Mouse (Mus musculus) heart, postnatal 4 days (tissue): ENCODE results near the gene Zfp764. TPM values are rescaled to one million over a fixed set of nuclear protein-coding genes. Genes with fewer than 3 reads are reported as not detected.
"Not testable (repeated sequence)": the region's sequence is repeated elsewhere in the genome, so short reads cannot be mapped to it uniquely, and the experiment has no call there.

ENCODE experiments used
- DNase-seq: peaks from one replicate; pipeline ENCODE4 v3.0.0; 2021
- total RNA-seq, 2 experiments: library from RNA; stranded (reverse); gene quantifications; 2 replicates each; pipeline ENCODE4 v1.2.3; 2021

Zfp764 gene
- 1 to 10 TPM; 4.9 to 5.0 TPM for total RNA-seq

DNA sequence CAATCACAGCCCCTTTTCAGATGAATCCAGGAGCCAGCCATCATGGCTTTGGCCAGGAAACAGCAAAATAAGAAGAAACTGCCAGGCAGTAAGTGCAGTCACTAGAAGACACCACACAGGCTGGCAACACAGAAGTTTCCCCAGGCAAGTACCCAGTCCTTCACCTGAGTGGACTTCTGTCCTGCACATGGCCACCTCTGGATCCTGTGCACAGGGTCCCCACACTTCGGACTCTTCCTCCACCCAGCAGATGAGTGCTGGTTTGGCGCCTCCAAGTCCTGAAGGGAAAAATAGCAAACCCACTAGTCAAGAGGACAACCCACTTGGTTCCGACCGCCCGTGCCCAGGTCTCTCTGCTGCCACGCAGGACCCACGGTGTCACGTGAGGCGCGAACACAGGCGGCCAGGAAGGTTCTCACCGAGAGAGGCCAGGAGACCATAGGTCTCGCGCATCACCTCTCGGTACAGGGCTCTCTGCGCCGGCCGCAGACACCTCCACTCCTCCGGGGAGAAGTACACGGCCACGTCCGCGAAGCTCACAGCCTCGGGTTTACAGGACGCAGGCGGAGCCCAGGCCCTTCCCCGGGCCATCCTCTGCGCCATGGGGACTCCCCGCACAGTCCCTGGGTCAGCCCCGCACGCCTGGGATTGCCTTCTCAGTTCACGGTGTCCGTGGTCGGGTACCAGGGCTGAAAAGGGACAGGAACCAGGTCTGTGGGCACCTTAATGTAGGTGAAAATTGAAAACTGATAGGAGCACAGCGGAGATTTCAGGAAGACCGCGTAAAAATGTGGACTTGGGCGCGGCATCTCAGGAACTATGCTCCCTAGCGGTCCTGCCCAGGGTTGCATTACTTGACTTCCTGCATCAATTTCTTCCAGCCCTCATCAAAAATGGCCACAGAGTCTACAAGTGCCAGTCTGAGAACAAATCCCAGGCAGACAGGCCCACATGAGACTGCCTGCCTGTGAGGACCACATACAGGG is at the start of gene Zfp764:
Gene Zfp764, minus strand, starts transcription at position 821 of the 986 bp plus-strand sequence.
- DNase-seq: peak; percentile 93

DNA sequence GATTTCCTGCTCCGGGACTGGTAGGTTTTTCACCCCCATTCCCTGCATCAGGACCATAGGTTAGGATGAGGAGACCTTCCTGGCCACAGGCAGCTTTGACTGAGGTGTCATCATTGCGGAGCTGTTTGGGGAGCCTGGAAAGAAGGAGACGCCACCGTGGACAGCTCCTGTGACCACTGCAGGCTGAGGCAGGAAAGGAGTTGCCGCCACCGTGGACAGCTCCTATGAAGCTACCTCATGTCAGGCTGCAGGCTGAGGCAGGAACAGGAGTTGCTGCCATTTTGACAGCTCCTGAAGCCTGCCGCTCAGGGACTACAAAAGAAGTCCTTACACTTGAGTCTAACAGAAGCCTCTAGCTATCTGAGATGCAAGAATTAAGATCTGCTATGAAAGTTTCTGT is 48.3 kb upstream of the Zfp764 start:
- no peak for DNase-seq

DNA sequence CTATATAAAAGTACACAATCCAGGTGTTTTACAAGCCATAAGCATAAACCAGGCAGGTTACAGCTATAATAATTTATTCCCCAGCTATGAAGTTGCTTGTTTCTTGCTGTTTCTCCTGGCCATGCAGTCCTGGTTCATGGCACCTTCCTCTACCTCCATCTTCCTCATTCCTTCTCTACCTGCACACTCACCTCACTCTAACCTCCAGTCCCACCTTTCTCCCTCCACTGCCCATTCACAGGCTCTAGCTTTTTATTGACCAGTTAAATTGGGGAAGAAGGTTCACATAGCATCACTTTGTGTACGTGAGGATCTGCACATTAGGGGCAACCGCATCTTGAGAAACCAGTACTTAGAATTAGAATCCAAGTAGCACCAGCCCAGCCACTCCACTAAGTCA is 46.4 kb upstream of the Zfp764 start:
- DNase-seq: no peak

GRCm38 (mm10) chr7:127449966-127450365 is 43.3 kb upstream of the Zfp764 start:
- DNase-seq: no peak

DNA sequence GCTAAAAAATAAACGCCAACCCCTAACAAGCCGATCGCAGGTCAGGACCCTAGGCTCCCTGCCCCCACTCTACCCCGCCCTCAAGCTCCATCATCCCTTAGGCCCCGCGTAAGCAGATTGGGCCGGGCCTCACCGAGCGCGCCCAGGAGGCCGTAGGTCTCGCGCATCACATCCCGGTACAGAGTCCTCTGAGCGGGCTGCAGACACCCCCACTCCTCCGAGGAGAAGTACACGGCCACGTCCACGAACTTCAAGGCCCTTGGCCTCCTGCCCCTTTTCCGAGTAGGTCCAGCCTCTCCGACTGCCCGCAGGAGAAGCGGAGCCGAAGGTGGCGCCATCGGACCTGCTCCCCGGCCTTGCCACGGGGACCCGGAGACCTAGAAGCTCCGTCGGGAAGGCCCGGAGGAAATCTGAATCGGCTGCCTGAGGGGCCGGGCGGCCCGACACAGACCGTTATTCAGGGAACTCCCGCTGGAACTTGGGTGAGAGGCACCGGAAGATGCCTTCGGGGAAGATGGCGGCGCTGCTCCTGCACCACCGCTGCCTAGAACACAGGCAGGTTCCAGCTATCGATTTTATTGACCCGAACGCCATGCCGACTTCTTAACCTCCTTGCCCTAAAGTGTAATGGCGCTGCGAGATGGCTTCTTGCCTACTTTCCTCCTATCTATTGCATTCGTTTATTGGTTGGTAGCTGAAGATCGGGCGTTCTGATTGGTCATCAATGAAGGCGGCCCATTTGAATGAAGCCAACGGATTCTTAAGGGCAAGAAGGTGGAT is 42.1 kb upstream of the Zfp764 start, which contains the start of gene Zfp689:
Gene Zfp689, minus strand, starts transcription at position 638 of the 780 bp plus-strand sequence.
- peak; percentile 94 for DNase-seq

DNA sequence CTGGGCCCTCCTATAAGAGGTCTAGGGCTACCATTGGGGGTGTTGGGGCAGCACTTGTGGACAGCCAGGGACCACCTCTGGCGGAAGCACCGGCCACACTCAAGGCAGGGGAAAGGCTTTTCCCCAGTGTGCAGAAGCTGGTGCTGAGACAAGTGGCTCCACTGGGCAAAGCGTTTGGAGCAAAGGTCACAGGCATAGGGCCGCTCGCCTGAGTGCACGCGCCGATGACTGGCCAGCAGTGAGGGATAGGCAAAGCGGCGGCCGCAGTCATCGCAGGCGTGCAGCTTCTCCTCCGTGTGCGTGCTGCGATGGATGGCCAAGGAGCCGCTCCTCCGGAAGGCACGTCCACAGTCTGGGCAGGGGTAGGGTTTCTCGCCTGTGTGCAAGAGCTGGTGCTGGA is 37.4 kb upstream of the Zfp764 start:
- no peak for DNase-seq

DNA sequence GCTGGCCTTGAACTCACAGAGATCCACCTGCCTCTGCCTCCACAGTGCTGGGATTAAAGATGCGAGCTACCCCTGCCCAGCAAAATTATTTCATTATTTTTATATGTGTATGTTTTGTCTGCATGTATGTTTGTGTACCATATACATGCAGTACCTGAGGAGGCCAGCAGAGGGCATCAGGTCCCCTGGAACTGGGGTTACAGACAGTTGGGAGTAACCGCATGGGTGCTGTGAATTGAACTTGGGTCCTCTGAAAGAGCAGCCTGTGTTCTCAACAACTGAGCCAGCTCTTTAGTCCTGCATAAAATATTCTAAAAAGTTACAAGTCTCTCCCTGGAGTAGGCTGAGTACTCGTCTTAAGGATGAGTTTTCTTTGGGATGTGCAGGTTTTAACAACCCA is 31.1 kb upstream of the Zfp764 start:
- peak; percentile 32 for DNase-seq

DNA sequence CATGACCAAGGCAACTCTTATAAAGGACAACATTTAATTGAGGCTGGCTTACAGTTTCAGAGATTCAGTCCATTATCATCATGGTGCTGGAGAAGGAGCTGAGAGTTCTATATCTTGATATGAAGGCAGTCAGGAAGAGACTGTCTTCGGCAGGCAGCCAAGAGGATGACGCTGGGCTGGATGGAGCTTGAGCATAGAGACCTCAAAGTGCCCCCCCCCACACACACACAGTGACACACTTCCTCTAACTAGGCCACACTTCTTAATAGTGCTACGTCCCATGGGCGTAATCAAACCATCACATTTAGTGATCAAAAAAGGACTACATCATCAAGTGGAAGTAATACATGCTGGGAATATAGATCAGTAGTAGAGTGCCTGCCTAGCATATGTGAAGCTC is 28.6 kb upstream of the Zfp764 start:
- DNase-seq: no peak

- DNase-seq: no peak
Observed at GRCm38 (mm10) chr7:127426354-127426753, 19.7 kb upstream of the Zfp764 start.

GRCm38 (mm10) chr7:127425911-127426310 is 19.3 kb upstream of the Zfp764 start:
- no peak for DNase-seq

- no peak for DNase-seq
Observed at GRCm38 (mm10) chr7:127425291-127425690, 18.7 kb upstream of the Zfp764 start.

DNA sequence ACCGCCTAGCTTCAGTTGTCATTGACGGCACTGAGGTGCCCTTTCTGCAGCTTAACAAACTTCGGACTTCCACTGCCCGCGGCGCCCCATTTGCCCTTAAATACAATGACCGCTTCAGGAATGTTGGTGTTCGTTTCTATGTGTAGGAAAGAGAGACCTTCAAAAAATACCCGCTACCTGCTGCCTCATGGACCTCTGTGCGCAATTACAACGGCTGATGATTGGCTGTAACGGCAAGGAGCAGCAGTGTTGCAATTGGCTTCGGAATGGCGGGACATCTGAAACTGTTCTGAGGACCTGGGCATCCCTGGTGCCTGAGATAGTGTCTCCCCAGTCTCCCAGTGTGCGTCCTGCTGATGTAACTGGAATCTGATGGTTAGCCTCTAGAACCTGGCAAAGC is 15.6 kb upstream of the Zfp764 start:
- peak; percentile 29 for DNase-seq

GRCm38 (mm10) chr7:127421388-127422191 is 15.0 kb upstream of the Zfp764 start, which contains the start of gene Zfp688:
TSS of gene Zfp688 (minus strand) at chr7:127422068.
- DNase-seq: peak; percentile 97

GRCm38 (mm10) chr7:127411418-127411817 is 4.8 kb upstream of the Zfp764 start:
- no peak for DNase-seq

DNA sequence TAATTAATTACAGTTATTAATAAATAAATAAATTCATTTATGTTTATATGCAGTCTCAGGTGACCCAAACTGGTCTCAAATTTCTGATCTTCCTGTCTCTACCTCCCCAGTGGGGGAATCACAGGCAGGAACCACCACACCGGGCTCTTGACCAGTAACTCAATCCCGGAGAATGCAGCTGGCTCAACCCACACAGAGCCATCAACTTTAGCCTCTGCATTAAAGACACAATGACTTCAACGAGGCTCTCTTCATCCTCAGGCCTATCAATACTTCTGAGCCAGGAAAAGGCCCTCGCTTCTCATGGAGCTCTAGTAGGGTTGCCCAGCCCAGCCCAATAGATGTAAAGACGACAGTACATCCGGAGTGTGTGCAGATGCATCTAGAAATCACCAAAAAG is 2.5 kb downstream of the Zfp764 start:
- DNase-seq: not testable (repeated sequence)

DNA sequence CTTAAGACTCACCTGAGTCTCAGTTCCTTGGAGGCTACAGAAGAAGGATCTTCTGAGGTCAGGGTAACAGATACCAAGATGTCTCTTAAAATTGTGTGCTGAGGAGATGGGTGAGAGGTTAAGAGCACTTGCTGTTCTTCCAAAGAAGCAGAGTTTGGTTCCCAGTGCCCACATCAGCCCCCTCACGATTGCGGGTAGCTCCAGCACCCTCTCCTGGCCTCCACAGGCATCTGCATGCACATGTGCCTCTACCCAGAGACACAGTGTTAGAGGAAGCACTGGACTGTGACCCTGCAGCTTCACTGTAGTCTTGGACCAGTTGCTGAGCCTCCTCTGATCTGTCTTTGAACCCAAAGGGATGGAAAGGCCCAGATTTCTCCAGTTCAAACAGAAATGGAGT is 3.6 kb downstream of the Zfp764 start:
- DNase-seq: no peak

DNA sequence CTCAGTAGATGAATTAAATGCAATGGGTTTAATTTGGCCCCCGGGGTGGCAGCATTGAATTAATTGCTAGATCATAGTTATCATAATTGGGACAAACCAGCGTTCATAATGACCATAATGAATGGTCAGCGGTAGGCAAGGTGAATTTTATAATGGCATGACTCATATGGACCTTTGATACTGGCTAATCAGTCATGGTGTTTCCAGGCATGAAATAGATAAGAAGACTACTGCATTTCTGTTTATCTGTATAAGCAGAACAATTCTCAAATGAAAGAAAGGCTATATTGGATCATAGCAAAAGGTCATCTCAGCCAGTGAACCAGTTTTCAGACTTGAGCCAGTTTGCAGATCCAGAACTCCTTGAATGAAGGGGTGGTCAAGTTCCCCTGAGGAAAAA is 6.3 kb downstream of the Zfp764 start:
- DNase-seq: no peak

DNA sequence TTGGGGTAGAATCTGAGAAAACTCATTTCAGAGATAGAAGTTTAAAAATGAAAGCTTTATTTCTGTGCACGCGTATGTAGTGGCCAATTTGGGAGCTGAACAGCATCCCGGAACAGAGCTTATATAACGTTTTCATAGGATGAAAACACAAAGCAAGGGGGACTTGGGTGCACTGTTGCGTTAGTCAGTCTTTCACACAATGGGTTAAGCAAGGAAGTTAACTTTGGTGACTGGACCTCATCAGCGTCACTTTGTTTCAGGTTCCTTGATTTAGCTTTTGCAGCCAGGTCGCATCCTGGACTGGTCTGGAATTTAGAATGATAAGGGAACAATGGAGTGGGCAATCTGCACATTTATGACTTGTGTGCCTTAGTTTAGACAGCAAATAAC is 12.7 kb downstream of the Zfp764 start:
- DNase-seq: no peak

DNA sequence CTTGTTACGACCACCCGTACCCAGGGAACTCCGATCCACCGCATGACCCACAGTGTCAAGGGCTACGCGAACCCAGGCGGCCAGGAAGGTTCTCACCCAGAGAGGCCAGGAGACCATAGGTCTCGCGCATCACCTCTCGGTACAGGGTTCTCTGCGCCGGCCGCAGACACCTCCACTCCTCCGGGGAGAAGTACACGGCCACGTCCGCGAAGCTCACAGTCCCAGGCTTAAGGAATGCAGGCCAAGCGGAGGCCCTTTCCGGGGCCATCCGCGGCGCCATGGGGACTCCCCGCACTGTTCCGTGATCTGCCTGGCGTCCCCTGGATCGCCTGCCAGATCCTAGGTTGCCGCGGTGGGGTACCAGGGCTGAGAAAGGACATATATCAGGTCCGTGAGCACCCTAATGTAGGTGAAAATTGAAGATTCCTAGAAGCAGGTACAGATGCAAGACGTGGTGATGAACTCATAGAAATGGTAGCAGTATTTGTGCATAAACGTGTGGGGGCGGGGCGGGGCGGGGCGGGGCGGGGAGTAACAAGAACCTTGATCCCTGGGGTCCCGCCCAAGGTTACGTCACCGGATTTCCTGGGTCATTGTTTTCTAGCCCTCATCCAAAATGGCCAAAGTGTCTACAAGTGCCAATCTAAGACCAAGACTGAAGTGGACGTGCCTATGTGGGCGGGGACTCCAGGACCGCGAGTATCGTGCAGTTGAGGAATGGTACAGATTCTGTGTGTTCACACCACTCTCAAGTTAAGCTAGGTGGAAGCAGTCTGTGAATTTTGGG is 13.3 kb downstream of the Zfp764 start, which contains the start of gene E430018J23Rik:
Gene E430018J23Rik, minus strand, starts transcription at position 473 of the 787 bp plus-strand sequence.
- peak; percentile 98 for DNase-seq

GRCm38 (mm10) chr7:127392251-127392824 is 14.3 kb downstream of the Zfp764 start:
- DNase-seq: no peak

DNA sequence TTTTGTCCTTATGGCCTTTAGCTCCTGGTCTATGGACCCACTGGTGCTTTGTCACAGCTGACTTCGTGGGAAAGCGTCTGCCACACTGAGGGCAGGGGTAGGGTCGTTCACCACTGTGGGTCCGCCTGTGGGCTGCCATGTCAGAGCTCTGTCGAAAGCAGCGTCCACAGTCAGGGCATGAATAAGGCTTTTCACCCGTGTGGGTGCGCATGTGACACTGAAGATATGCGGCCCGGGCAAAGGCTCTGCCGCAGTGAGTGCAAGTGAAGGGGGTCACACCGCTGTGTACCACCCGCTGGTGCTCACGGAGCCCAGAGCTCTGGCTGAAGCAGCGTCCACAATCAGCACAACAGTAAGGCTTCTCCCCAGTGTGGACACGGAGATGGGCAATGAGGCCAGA is 15.1 kb downstream of the Zfp764 start:
- no peak for DNase-seq
